Mouse (Mus musculus): Measurements from ENCODE around the gene Olfr1457.

Gene Olfr1457

DNA sequence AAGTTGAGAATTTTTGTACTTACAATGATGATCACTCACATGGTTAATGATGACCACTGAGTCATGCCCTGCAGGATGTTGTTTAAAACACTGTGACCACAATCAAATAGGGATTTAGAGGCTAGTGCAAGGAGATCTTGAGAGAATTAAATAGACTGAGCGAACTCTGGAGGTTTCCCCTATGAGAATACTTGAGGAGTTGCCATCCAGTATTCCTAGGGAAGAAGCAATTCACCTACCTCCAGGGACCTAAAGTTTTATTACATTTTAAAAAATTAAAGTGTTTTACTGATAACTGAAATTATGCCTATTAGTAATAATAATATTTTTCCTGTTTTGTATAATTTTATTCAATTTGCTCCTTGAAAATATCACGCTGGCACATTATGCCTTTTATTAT is at the start of gene Olfr1457:
Olfr1457 (minus strand) TSS at position 101 of the 400 bp plus-strand sequence.
- no peak for DNase-seq (ENCODE audit: low read depth)

DNA sequence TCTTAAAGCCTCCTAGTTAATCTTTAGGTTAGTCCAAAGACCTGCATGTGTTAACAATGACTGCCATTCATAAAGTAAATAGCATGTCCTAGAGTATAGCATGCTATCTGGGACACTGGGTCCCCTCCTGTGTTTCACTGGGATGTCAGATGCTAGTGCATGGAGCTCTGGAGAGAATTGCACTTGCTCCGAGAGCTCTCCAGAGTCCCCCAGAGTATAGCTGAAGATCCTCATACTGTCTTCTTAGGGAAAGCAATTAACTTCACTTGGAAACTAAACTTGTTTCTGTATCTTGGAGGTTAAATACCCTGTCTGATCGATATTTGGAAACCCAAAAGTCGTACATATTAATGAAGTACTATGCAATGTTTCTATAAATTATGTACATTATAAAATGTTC is 9.0 kb upstream of the Olfr1457 start, which contains the start of gene Olfr1458:
Olfr1458 (minus strand) TSS at position 101 of the 400 bp plus-strand sequence.
- DNase-seq (ENCODE audit: low read depth) = no peak

DNA sequence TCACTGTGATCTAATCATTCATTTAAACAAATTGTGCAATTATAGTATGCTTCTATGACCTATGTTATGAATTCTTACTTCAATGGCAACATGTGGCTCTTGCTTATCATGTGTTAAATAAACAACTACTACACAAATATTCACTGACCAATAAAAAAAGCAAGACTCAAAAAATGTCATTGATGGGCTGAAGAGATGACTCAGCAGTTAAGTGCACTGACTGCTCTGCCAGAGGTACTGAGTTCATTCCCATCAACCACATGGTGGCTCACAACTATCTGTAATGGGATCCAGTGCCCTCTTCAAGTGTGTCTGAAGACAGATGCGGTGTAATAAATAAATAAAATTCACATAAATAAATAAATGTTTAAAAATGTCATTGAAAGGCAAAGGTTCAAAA is 3.8 kb downstream of the Olfr1457 start:
- DNase-seq (ENCODE audit: low read depth) = no peak

DNA sequence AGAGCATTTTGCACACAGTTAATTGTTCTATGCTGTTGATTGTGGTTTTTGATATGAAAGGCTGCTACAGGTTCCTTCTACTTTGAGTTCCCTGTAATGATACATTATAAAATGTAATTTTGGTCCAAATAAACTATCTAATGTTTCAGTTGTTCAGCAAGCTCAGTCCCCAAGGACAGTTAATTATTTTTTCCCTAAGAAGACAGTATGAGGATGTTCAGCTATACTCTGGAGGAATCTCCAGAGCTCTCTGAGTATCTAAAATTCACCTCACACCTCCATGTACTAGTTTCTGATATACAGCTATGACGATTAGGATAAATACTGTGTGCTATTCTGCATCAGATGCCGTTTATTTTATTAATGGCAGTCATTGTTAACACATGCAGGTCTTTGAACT is 37.4 kb downstream of the Olfr1457 start, which contains the start of gene Olfr1454:
Olfr1454 (plus strand) TSS at position 301 of the 400 bp plus-strand sequence.
- no peak for DNase-seq (ENCODE audit: low read depth)

All from naive thymus-derived CD4-positive, alpha-beta T cell, adult 2 months (primary cell).